Comparison of ENCODE assay signal across 8 mouse cellular contexts in genomic region chrX:7947900-7948492, GRCm38 (mm10). TPM values are rescaled to one million over a fixed set of nuclear protein-coding genes. Genes with fewer than 3 reads are reported as not detected.
DNase-seq lines count a peak whose midpoint lies in the region; ATAC-seq lines count a peak whose summit lies in the region.

No protein-coding gene starts in this region.

- peak overlapping the region; percentile 58 for H3K4me3 ChIP-seq in lung, embryonic 16.5 days (ENCODE audit: low read length)

- peak overlapping the region; percentile 20; the same call in 1 of the 2 replicates for H3K27ac ChIP-seq in lung, embryonic 16.5 days (ENCODE audit: low read length)

- peak; percentile 99 for ATAC-seq in hematopoietic stem cell, adult 5-6 weeks (replicated peaks in 1 of 2; ENCODE audit: insufficient read depth in 1 of 2, low FRiP score in 2 of 2, low TSS enrichment in 1 of 2, low read depth in 1 of 2, poor library complexity in 2 of 2, severe bottlenecking in 2 of 2)
- ATAC-seq in lung, embryonic 16.5 days (ENCODE audit: low read depth): peak; percentile 99

- H3K4me1 ChIP-seq in lung, embryonic 16.5 days (replicated peaks; ENCODE audit: control insufficient read depth, insufficient read depth, low read length): 0 out of 2 replicates have a peak, but pooled peaks cover 2% of the 10 kb centered on the region

- H3K9me3 ChIP-seq in lung, embryonic 16.5 days (ENCODE audit: control insufficient read depth, low read length): no peaks in the 10 kb centered on the region

- peak; percentile 96 for DNase-seq in MEL-GATA-1-ER (ENCODE audit: extremely low read depth, low read depth)
- peak; percentile 87 for DNase-seq in cerebellum, adult 8-10 months
- DNase-seq in forelimb bud, embryonic 11.5 days (ENCODE audit: low read depth, low spot score): peak; percentile 94
- DNase-seq in layer of hippocampus, adult 9-10 months (ENCODE audit: low spot score): peak; percentile 92
- peak; percentile 66 for DNase-seq in ovary, postnatal 10 days (ENCODE audit: low spot score)
- peak; percentile 59 to 73 for DNase-seq in thymus, postnatal 10 days (ENCODE audit: low spot score in 2 of 2)

- 12% methylated on average over 38 of the region's 38 CpGs for WGBS in lung, embryonic 16.5 days

- H3K9ac ChIP-seq in lung, embryonic 16.5 days (ENCODE audit: low read length): peak overlapping the region; percentile 68

- no peaks in the 10 kb centered on the region for H3K36me3 ChIP-seq in lung, embryonic 16.5 days (ENCODE audit: control insufficient read depth, insufficient read depth, low read length)

- H3K4me2 ChIP-seq in lung, embryonic 16.5 days (ENCODE audit: low read depth, low read length): peak overlapping the region; percentile 57

- no peaks in the 10 kb centered on the region for H3K27me3 ChIP-seq in lung, embryonic 16.5 days (ENCODE audit: control insufficient read depth, insufficient read depth, low read depth, low read length)

RNA-seq across cellular contexts. Expression of gene Hdac6, which starts 0.3 kb away (rescaled TPM):
- total RNA-seq in hematopoietic stem cell, adult 5-6 weeks (2017): 10.0 and 32.9 TPM in 2 replicates
- 25.0 and 26.5 TPM in 2 replicates for polyA plus RNA-seq in lung, embryonic 16.5 days (2015; fragmentation: Nextera tagmentation; extraction: Ambion mirVana)

RNA-seq across cellular contexts. Expression of gene Eras, which starts 19.6 kb away (rescaled TPM):
- total RNA-seq in hematopoietic stem cell, adult 5-6 weeks (2017): not detected in 2 replicates
- polyA plus RNA-seq in lung, embryonic 16.5 days (2015; fragmentation: Nextera tagmentation; extraction: Ambion mirVana): not detected in 2 replicates

RNA-seq across cellular contexts. Expression of gene Pcsk1n, which starts 28.4 kb away (rescaled TPM):
- total RNA-seq in hematopoietic stem cell, adult 5-6 weeks (2017): not detected in 2 replicates
- 0.94 and 1.3 TPM in 2 replicates for polyA plus RNA-seq in lung, embryonic 16.5 days (2015; fragmentation: Nextera tagmentation; extraction: Ambion mirVana)

RNA-seq across cellular contexts. Expression of gene Gata1, which starts 29.9 kb away (rescaled TPM):
- total RNA-seq in hematopoietic stem cell, adult 5-6 weeks (2017): 8.6 and 19.1 TPM in 2 replicates
- 1.1 and 2.8 TPM in 2 replicates for polyA plus RNA-seq in lung, embryonic 16.5 days (2015; fragmentation: Nextera tagmentation; extraction: Ambion mirVana)

RNA-seq across cellular contexts. Expression of gene Gm10490, which starts 38.7 kb away (rescaled TPM):
- total RNA-seq in hematopoietic stem cell, adult 5-6 weeks (2017): 1.2 TPM in 1 of 2 replicates, not detected in the other
- polyA plus RNA-seq in lung, embryonic 16.5 days (2015; fragmentation: Nextera tagmentation; extraction: Ambion mirVana): not detected in 2 replicates

Comparison
In these comparisons a context has a peak if more than half of its experiments do, and no peak if none do; other contexts are left out.
1. Peak in every context shown above with its lines: DNase-seq, ATAC-seq, H3K4me3 ChIP-seq and H3K27ac ChIP-seq.